Mouse (Mus musculus) midbrain, embryonic 12.5 days (tissue): Measurements from ENCODE around the gene Tmem268. TPM values are rescaled to one million over a fixed set of nuclear protein-coding genes. Genes with fewer than 3 reads are reported as not detected.

ENCODE experiments used
- ATAC-seq: fragments of 200-750 bp; cut with Nextera tagmentation; 2 replicates; pipeline ENCODE4 v1.8.0; 2017; ENCODE audit warnings: low read depth, moderate TSS enrichment, moderate library complexity; ENCODE audit not compliant: low FRiP score
- H3K27ac ChIP-seq: fragments of 300-500 bp; sonication (generic); replicated peaks from 2 replicates; pipeline ENCODE4 v1.5.1; 2016; ENCODE audit warnings: mild to moderate bottlenecking
- H3K27me3 ChIP-seq: fragments of 300-500 bp; sonication (generic); 2 replicates; pipeline ENCODE4 v1.6.1; 2016; ENCODE audit warnings: mild to moderate bottlenecking
- H3K36me3 ChIP-seq: fragments of 300-500 bp; sonication (generic); 2 replicates; pipeline ENCODE4 v1.6.1; 2016
- H3K4me1 ChIP-seq: fragments of 300-500 bp; sonication (generic); 2 replicates; pipeline ENCODE4 v1.6.1; 2016
- H3K4me2 ChIP-seq: fragments of 300-500 bp; sonication (generic); replicated peaks from 2 replicates; pipeline ENCODE4 v1.6.1; 2016; ENCODE audit warnings: mild to moderate bottlenecking, moderate library complexity
- H3K4me3 ChIP-seq: fragments of 300-500 bp; sonication (generic); 2 replicates; pipeline ENCODE4 v1.5.1; 2016; ENCODE audit warnings: mild to moderate bottlenecking
- H3K9ac ChIP-seq: fragments of 300-500 bp; sonication (generic); replicated peaks from 2 replicates; pipeline ENCODE4 v1.6.1; 2016; ENCODE audit warnings: mild to moderate bottlenecking, moderate library complexity
- H3K9me3 ChIP-seq: fragments of 300-500 bp; sonication (generic); 2 replicates; pipeline ENCODE4 v1.6.1; 2016; ENCODE audit warnings: mild to moderate bottlenecking
- WGBS: fragments of 180-500 bp; shearing (Covaris S2); methylation state at CpG from one replicate; pipeline ENCODE4 v1.1.7; 2016; 5-methylcytosine and 5-hydroxymethylcytosine counted together
- polyA plus RNA-seq: library from polyadenylated mRNA; unstranded; fragments of >200 nt; fragmentation: Nextera tagmentation; extraction: Ambion mirVana; gene quantifications from 2 replicates; pipeline ENCODE4 v1.2.1, GENCODE M21; 2016

Tmem268 gene
- 4.8 and 5.2 TPM in 2 replicates for polyA plus RNA-seq

GRCm38 (mm10) chr4:63558407-63559081 lies at the start of gene Tmem268:
TSS of gene Tmem268 (plus strand) at chr4:63558781.
- 0 out of 2 replicates have a peak within 1 kb of the TSS, but pooled peaks have one; percentile 6 for H3K27ac ChIP-seq
- peaks cover 34% of the 10 kb centered on the region for H3K4me1 ChIP-seq
- 0 out of 2 replicates have a peak, but pooled peaks cover 7% of the 10 kb centered on the region for H3K36me3 ChIP-seq
- peak within 1 kb of the TSS; percentile 81 for H3K9ac ChIP-seq
- WGBS = under 1% methylated on average over 81 of the region's 81 CpGs
- H3K4me2 ChIP-seq = peak within 1 kb of the TSS; percentile 83
- H3K27me3 ChIP-seq = peaks cover 21% of the 10 kb centered on the region
- peak within 1 kb of the TSS; percentile 71 for H3K4me3 ChIP-seq
- ATAC-seq = peak; percentile 83
- no peaks in the 10 kb centered on the region for H3K9me3 ChIP-seq

- no peak for ATAC-seq
- H3K27me3 ChIP-seq = no peaks in the 10 kb centered on the region
- H3K36me3 ChIP-seq = no peaks in the 10 kb centered on the region
- H3K4me1 ChIP-seq = no peaks in the 10 kb centered on the region
- H3K4me3 ChIP-seq = no peak overlapping the region
- WGBS = 78% methylated on average over 2 of the region's 2 CpGs
- H3K9ac ChIP-seq = no peak overlapping the region
- no peaks in the 10 kb centered on the region for H3K9me3 ChIP-seq
- H3K4me2 ChIP-seq = no peak overlapping the region
- no peak overlapping the region for H3K27ac ChIP-seq
These were observed 45.7 kb upstream of the Tmem268 start for GRCm38 (mm10) chr4:63512921-63513320.

- Histone ChIP-seq H3K4me1 (no peaks in the 10 kb centered on the region), H3K9me3 (no peaks in the 10 kb centered on the region), H3K9ac (no peak overlapping the region), H3K27ac (no peak overlapping the region), H3K36me3 (no peaks in the 10 kb centered on the region), H3K4me2 (no peak overlapping the region), H3K4me3 (no peak overlapping the region), H3K27me3 (no peaks in the 10 kb centered on the region)
- no peak for ATAC-seq
- WGBS = 71% methylated on average over 4 of the region's 4 CpGs
These were observed 44.1 kb upstream of the Tmem268 start for GRCm38 (mm10) chr4:63514454-63514984.

- Histone ChIP-seq H3K9me3 (no peaks in the 10 kb centered on the region), H3K9ac (no peak overlapping the region), H3K27me3 (no peaks in the 10 kb centered on the region), H3K4me1 (no peaks in the 10 kb centered on the region), H3K36me3 (no peaks in the 10 kb centered on the region), H3K27ac (no peak overlapping the region), H3K4me2 (no peak overlapping the region), H3K4me3 (no peak overlapping the region)
- no peak for ATAC-seq
- WGBS = 92% methylated on average over 5 of the region's 5 CpGs
These were observed 43.6 kb upstream of the Tmem268 start for GRCm38 (mm10) chr4:63515021-63515420.

GRCm38 (mm10) chr4:63521813-63522419 lies 36.7 kb upstream of the Tmem268 start:
- H3K27me3 ChIP-seq = no peaks in the 10 kb centered on the region
- H3K4me1 ChIP-seq = no peaks in the 10 kb centered on the region
- H3K4me2 ChIP-seq = no peak overlapping the region
- H3K4me3 ChIP-seq = no peak overlapping the region
- H3K9ac ChIP-seq = no peak overlapping the region
- H3K36me3 ChIP-seq = no peaks in the 10 kb centered on the region
- WGBS = 84% methylated on average over 2 of the region's 2 CpGs
- no peak overlapping the region for H3K27ac ChIP-seq
- no peaks in the 10 kb centered on the region for H3K9me3 ChIP-seq
- no peak for ATAC-seq

GRCm38 (mm10) chr4:63525514-63525913 lies 33.1 kb upstream of the Tmem268 start:
- ATAC-seq = no peak
- Histone ChIP-seq H3K36me3 (no peaks in the 10 kb centered on the region), H3K9me3 (no peaks in the 10 kb centered on the region), H3K9ac (no peak overlapping the region), H3K27me3 (no peaks in the 10 kb centered on the region), H3K27ac (no peak overlapping the region), H3K4me1 (no peaks in the 10 kb centered on the region), H3K4me3 (no peak overlapping the region), H3K4me2 (no peak overlapping the region)
- WGBS = 75% methylated on average over 8 of the region's 8 CpGs

- 85% methylated on average over 6 of the region's 6 CpGs for WGBS
- H3K9me3 ChIP-seq = no peaks in the 10 kb centered on the region
- no peaks in the 10 kb centered on the region for H3K36me3 ChIP-seq
- H3K4me3 ChIP-seq = no peak overlapping the region
- H3K27me3 ChIP-seq = no peaks in the 10 kb centered on the region
- no peak overlapping the region for H3K27ac ChIP-seq
- no peaks in the 10 kb centered on the region for H3K4me1 ChIP-seq
- no peak for ATAC-seq
- H3K4me2 ChIP-seq = no peak overlapping the region
- no peak overlapping the region for H3K9ac ChIP-seq
These were observed 29.6 kb upstream of the Tmem268 start for GRCm38 (mm10) chr4:63528946-63529345.

- Histone ChIP-seq H3K9ac (no peak overlapping the region), H3K4me2 (no peak overlapping the region), H3K36me3 (no peaks in the 10 kb centered on the region), H3K27me3 (no peaks in the 10 kb centered on the region), H3K27ac (no peak overlapping the region), H3K9me3 (no peaks in the 10 kb centered on the region), H3K4me1 (no peaks in the 10 kb centered on the region), H3K4me3 (no peak overlapping the region)
- 87% methylated on average over 7 of the region's 7 CpGs for WGBS
- no peak for ATAC-seq
These were observed 28.2 kb upstream of the Tmem268 start for GRCm38 (mm10) chr4:63530409-63530808.

- no peaks in the 10 kb centered on the region for H3K9me3 ChIP-seq
- H3K4me1 ChIP-seq = no peaks in the 10 kb centered on the region
- H3K9ac ChIP-seq = no peak overlapping the region
- no peak overlapping the region for H3K27ac ChIP-seq
- no peaks in the 10 kb centered on the region for H3K27me3 ChIP-seq
- H3K4me2 ChIP-seq = no peak overlapping the region
- H3K36me3 ChIP-seq = no peaks in the 10 kb centered on the region
- no peak overlapping the region for H3K4me3 ChIP-seq
- 80% methylated on average over 4 of the region's 4 CpGs for WGBS
- no peak for ATAC-seq
These were observed 21.0 kb upstream of the Tmem268 start for GRCm38 (mm10) chr4:63537602-63538001.

- Histone ChIP-seq H3K27ac (no peak overlapping the region), H3K4me3 (no peak overlapping the region), H3K27me3 (no peaks in the 10 kb centered on the region), H3K4me2 (no peak overlapping the region), H3K36me3 (no peaks in the 10 kb centered on the region), H3K9ac (no peak overlapping the region), H3K4me1 (peaks cover 22% of the 10 kb centered on the region), H3K9me3 (no peaks in the 10 kb centered on the region)
- 75% methylated on average over 2 of the region's 2 CpGs for WGBS
- ATAC-seq = no peak
These were observed 16.4 kb upstream of the Tmem268 start for GRCm38 (mm10) chr4:63542209-63542608.

GRCm38 (mm10) chr4:63543746-63544493 lies 14.7 kb upstream of the Tmem268 start:
- no peaks in the 10 kb centered on the region for H3K27me3 ChIP-seq
- H3K36me3 ChIP-seq = peaks cover 11% of the 10 kb centered on the region
- H3K4me3 ChIP-seq = peak overlapping the region; percentile 88
- H3K4me1 ChIP-seq = peaks cover 26% of the 10 kb centered on the region
- H3K27ac ChIP-seq = peak overlapping the region; percentile 80
- peak overlapping the region; percentile 92; the same call in 1 of the 2 replicates for H3K9ac ChIP-seq
- ATAC-seq = peak; percentile 55
- peak overlapping the region; percentile 73 for H3K4me2 ChIP-seq
- WGBS = 61% methylated on average over 10 of the region's 10 CpGs
- no peaks in the 10 kb centered on the region for H3K9me3 ChIP-seq
